Mouse (Mus musculus) embryonic facial prominence, embryonic 13.5 days (tissue): Measurements from ENCODE around the gene Snx9. TPM values are rescaled to one million over a fixed set of nuclear protein-coding genes. Genes with fewer than 3 reads are reported as not detected.

Experiments used
- ATAC-seq: fragments of 200-750 bp; cut with Nextera tagmentation; 2 replicates; pipeline ENCODE4 v1.8.0; 2017; ENCODE audit warnings: low read depth; ENCODE audit not compliant: insufficient number of reproducible peaks, insufficient read depth, low FRiP score, low TSS enrichment
- H3K27ac ChIP-seq: fragments of 300-500 bp; sonication (generic); 2 replicates; pipeline ENCODE4 v1.5.1; 2015; ENCODE audit warnings: moderate library complexity, mild to moderate bottlenecking, inconsistent platforms
- H3K27me3 ChIP-seq: fragments of 300-500 bp; sonication (generic); 2 replicates; pipeline ENCODE4 v1.6.1; 2015; ENCODE audit warnings: mild to moderate bottlenecking, inconsistent platforms
- H3K36me3 ChIP-seq: fragments of 300-500 bp; sonication (generic); 2 replicates; pipeline ENCODE4 v1.6.1; 2015; ENCODE audit warnings: mild to moderate bottlenecking, inconsistent platforms
- H3K4me1 ChIP-seq: fragments of 300-500 bp; sonication (generic); 2 replicates; pipeline ENCODE4 v1.6.1; 2015; ENCODE audit warnings: inconsistent platforms
- H3K4me2 ChIP-seq: fragments of 300-500 bp; sonication (generic); 2 replicates; pipeline ENCODE4 v1.6.1; 2015; ENCODE audit warnings: moderate library complexity, mild to moderate bottlenecking, inconsistent platforms
- H3K4me3 ChIP-seq: fragments of 300-500 bp; sonication (generic); 2 replicates; pipeline ENCODE4 v1.5.1; 2015; ENCODE audit warnings: mild to moderate bottlenecking, inconsistent platforms
- H3K9ac ChIP-seq: fragments of 300-500 bp; sonication (generic); 2 replicates; pipeline ENCODE4 v1.6.1; 2015; ENCODE audit warnings: mild to moderate bottlenecking, inconsistent platforms
- H3K9me3 ChIP-seq: fragments of 300-500 bp; sonication (generic); 2 replicates; pipeline ENCODE4 v1.6.1; 2016; ENCODE audit warnings: inconsistent platforms
- WGBS: fragments of 180-500 bp; shearing (Covaris S2); methylation state at CpG from one replicate; pipeline ENCODE4 v1.1.7; 2015; ENCODE audit warnings: mixed read lengths; 5-methylcytosine and 5-hydroxymethylcytosine counted together
- polyA plus RNA-seq: library from polyadenylated mRNA; unstranded; fragments of >200 nt; fragmentation: Nextera tagmentation; extraction: Ambion mirVana; gene quantifications from 2 replicates; pipeline ENCODE4 v1.2.1, GENCODE M21; 2015

Snx9 gene
- polyA plus RNA-seq, 1 experiment from 2014 or later, result 23.4 TPM

DNA sequence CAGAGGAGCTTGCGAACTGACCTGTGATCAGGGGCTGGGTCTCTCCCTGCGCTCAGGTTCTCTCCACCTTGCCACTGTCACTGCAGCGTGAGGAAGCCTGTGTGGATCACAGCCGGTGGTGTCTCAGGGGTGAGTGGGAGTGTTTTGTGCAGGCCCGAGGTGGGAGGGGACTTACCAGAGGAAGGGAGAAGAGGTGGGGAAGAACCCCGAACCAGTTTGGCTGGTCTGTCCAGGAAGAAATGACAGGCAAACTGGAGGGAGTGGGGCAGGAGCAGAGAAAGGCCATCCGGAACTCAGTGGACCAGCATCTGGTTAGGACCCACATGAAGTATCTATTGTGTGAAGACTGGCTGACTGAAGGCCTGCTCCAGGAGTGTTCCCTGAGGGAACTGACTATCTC lies 118.0 kb downstream of the Snx9 start:
- H3K9ac ChIP-seq, result no peak overlapping the region
- 59% methylated on average over 7 of the region's 7 CpGs for WGBS
- H3K4me2 ChIP-seq, result peak overlapping the region; percentile 2; the same call in 1 of the 2 replicates
- ATAC-seq, result 0 out of 2 replicates have a peak, but pooled peaks have one; percentile 37
- H3K36me3 ChIP-seq, result no peaks in the 10 kb centered on the region
- H3K4me3 ChIP-seq, result no peak overlapping the region
- H3K27ac ChIP-seq, result peak overlapping the region; percentile 33; the same call in 1 of the 2 replicates
- no peaks in the 10 kb centered on the region for H3K9me3 ChIP-seq
- H3K4me1 ChIP-seq, result peaks cover 12% of the 10 kb centered on the region
- H3K27me3 ChIP-seq, result no peaks in the 10 kb centered on the region

DNA sequence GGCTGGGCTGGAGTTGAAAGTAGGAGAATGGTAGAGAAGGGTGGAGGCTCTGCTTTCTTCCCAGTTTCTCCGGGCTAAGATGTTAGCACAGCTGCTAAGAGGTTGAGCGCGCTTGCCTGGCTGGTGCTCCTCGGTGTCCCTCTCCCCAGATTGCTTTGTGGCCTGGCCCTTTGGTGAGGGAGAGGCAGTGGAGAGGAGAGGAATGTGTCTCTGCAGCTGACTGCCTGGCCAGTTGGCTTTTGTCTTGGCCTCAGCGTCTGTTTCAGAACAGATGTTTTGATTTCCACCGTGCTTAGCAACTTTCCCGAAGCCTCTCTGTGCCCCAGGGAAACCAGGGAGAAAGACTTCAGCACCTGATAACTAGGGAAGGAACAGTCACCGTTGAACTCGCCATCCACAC lies 118.7 kb downstream of the Snx9 start:
- H3K9ac ChIP-seq, result no peak overlapping the region

DNA sequence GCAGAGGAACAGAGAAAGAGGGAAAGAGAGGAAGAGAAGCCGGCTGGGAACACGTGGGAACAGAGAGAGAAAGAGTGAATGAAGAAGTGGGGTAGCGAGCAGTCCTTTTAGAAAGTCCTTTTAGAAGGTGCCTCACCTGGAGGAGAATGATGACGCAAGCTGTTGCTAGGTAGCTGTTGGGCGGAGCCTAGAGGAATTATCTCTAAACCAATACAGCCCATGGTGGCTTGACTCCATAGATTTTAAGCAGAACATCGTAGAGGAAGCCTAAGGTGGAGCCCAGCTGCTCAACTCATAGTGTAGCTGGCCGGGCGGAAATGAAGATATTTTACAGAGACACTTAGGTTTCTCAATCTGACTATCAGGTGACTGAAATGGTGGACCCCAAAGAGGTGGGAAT lies 122.6 kb downstream of the Snx9 start:
- ATAC-seq, result no peak
- Histone ChIP-seq H3K4me3 (no peak overlapping the region), H3K27ac (no peak overlapping the region), H3K4me2 (no peak overlapping the region), H3K36me3 (no peaks in the 10 kb centered on the region), H3K9ac (no peak overlapping the region), H3K9me3 (no peaks in the 10 kb centered on the region), H3K27me3 (no peaks in the 10 kb centered on the region), H3K4me1 (peaks cover 12% of the 10 kb centered on the region)
- WGBS, result 86% methylated on average over 8 of the region's 8 CpGs

More for the DNA sequence above, 118.7 kb downstream of the Snx9 start:
- Histone ChIP-seq H3K36me3 (no peaks in the 10 kb centered on the region), H3K27ac (peak overlapping the region; percentile 29; the same call in 1 of the 2 replicates), H3K27me3 (no peaks in the 10 kb centered on the region), H3K4me3 (no peak overlapping the region), H3K4me1 (peaks cover 12% of the 10 kb centered on the region), H3K4me2 (no peak overlapping the region), H3K9me3 (no peaks in the 10 kb centered on the region)
- no peak for ATAC-seq
- 45% methylated on average over 9 of the region's 9 CpGs for WGBS

DNA sequence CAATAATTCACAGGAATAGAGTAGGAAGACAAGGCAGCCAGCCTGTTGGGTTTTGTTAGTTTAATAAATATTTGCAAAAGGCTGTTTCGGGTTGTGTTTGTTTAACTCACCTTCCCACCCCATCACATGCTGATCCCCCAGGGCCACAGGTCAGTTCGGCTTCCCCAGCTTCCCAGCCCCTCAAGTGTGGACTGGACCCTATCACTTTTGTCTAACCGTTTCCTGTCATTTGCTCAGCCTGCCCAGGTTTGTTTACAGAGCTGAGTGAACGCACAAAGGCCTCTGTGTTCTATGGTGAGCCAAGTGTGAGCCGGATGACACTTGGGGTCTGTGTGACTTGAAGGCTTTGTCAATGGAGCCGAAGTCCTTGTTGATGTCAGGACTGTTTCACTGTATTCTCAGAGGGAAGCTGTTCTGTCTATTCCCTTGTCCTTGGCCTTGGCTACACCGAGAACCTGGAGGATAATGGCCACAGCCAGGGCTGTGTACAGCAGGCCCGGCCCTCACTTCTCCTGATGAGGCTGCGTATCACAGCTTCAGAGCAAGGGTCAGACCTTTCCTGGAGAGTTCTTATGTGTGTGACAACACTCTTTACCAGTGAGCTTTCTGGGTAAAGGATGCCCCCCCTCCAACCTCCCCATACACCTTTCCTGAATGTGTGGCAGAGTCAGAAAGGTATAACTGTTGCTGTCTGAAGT lies 124.1 kb downstream of the Snx9 start:
- 36% methylated on average over 9 of the region's 9 CpGs for WGBS
- H3K9me3 ChIP-seq, result no peaks in the 10 kb centered on the region
- no peaks in the 10 kb centered on the region for H3K27me3 ChIP-seq
- H3K36me3 ChIP-seq, result no peaks in the 10 kb centered on the region
- no peak for ATAC-seq
- no peak overlapping the region for H3K27ac ChIP-seq
- no peak overlapping the region for H3K4me2 ChIP-seq
- H3K9ac ChIP-seq, result no peak overlapping the region
- peaks cover under 1% of the 10 kb centered on the region for H3K4me1 ChIP-seq
- H3K4me3 ChIP-seq, result no peak overlapping the region

DNA sequence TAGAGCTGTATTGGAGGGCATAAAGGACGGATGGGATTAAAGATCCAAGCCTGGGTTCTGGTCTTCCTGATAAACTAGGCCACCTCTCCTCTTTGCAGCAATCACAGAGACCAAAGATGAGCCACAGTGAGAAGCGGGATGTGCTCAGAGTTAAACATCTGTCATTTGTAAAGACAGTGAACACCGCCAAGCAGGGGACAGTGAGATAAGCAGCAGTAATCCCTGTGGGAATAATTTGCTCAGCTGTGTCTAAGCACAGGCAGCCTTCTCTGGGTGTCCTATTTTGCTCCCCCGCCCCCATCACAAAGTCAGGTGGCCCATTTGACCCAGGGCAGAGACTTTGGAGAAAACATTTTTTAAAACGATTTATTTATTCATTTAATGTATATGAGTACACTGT lies 125.6 kb downstream of the Snx9 start:
- no peak overlapping the region for H3K27ac ChIP-seq
- H3K9me3 ChIP-seq, result no peaks in the 10 kb centered on the region
- no peak for ATAC-seq
- no peak overlapping the region for H3K9ac ChIP-seq
- no peaks in the 10 kb centered on the region for H3K36me3 ChIP-seq
- WGBS, result 83% methylated on average over 5 of the region's 5 CpGs
- no peak overlapping the region for H3K4me3 ChIP-seq
- no peaks in the 10 kb centered on the region for H3K27me3 ChIP-seq
- H3K4me1 ChIP-seq, result no peaks in the 10 kb centered on the region
- H3K4me2 ChIP-seq, result no peak overlapping the region

DNA sequence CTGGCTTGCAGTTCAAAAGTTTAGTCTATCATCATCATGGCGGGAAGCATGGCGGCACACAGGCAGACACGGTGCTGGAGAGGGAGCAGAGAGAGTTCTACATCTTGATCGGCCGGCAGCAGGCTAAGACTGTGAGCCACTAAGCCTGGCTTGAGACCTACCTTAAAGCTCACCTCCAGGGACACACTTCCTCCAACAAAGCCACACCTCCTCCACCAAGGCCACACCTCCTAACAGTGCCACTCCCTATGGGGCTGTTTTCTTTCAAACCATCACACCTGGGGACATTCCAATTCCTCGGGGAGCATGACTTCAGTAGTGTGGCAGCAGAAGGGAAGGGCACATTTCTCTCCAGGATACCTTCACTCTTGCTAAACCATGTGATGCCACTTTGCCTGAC lies 127.4 kb downstream of the Snx9 start:
- 65% methylated on average over 6 of the region's 6 CpGs for WGBS
- no peak overlapping the region for H3K27ac ChIP-seq
- H3K4me2 ChIP-seq, result no peak overlapping the region
- no peak overlapping the region for H3K9ac ChIP-seq
- no peak overlapping the region for H3K4me3 ChIP-seq
- H3K4me1 ChIP-seq, result no peaks in the 10 kb centered on the region
- no peaks in the 10 kb centered on the region for H3K27me3 ChIP-seq
- H3K9me3 ChIP-seq, result no peaks in the 10 kb centered on the region
- no peaks in the 10 kb centered on the region for H3K36me3 ChIP-seq
- no peak for ATAC-seq

DNA sequence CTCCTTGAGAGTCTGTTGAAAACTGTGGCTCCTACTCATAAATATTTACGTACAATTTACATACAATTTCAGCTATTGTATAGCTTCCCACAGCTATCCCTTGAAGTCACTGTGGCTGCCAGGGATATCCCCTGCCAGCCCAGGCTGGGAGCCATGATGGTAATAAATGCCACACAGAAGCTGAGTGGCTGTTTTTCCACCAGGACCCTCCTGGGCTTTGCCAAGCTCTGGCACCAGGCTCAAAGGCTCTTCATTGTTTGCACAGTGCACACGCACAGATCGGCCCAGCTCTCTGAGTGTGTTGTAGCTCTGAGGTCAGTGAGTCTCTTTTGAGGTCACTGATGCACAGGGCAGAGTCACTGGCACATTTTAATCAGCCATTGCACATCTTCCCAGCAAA lies 128.1 kb downstream of the Snx9 start:
- no peak overlapping the region for H3K9ac ChIP-seq
- 86% methylated on average over 3 of the region's 3 CpGs for WGBS
- no peaks in the 10 kb centered on the region for H3K27me3 ChIP-seq
- H3K4me2 ChIP-seq, result no peak overlapping the region
- no peak for ATAC-seq
- no peaks in the 10 kb centered on the region for H3K36me3 ChIP-seq
- no peak overlapping the region for H3K27ac ChIP-seq
- H3K4me3 ChIP-seq, result no peak overlapping the region
- H3K9me3 ChIP-seq, result no peaks in the 10 kb centered on the region
- no peaks in the 10 kb centered on the region for H3K4me1 ChIP-seq

DNA sequence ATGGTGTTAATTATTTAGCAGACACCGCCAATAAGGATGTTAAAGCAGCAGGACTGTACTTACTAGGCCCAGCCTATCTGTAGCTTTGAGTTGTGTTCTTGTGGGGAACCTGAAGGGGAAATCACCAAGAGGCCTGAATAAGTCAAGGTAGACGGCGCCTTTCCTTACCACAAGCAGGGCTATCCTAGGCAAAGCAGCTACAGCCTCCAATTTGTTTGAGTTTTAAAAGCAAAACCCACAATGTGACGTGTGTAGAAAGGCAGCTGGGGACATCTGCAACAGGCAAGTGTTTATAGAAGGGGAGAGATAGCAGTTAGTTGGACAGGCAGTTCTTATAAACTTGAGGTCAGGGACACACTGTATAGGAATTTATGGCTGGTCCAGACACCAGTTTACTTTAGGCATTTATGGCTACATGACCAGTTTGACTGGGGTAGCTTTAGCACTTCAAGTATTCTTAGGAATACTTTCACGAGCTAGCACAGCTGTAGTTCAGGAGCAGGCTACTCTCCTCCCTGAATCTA lies 129.2 kb downstream of the Snx9 start:
- H3K9ac ChIP-seq, result no peak overlapping the region
- no peak overlapping the region for H3K4me3 ChIP-seq
- H3K36me3 ChIP-seq, result no peaks in the 10 kb centered on the region
- no peaks in the 10 kb centered on the region for H3K27me3 ChIP-seq
- no peak for ATAC-seq
- 81% methylated on average over 5 of the region's 5 CpGs for WGBS
- H3K4me1 ChIP-seq, result peaks cover 4% of the 10 kb centered on the region
- no peak overlapping the region for H3K27ac ChIP-seq
- H3K9me3 ChIP-seq, result no peaks in the 10 kb centered on the region
- H3K4me2 ChIP-seq, result no peak overlapping the region

DNA sequence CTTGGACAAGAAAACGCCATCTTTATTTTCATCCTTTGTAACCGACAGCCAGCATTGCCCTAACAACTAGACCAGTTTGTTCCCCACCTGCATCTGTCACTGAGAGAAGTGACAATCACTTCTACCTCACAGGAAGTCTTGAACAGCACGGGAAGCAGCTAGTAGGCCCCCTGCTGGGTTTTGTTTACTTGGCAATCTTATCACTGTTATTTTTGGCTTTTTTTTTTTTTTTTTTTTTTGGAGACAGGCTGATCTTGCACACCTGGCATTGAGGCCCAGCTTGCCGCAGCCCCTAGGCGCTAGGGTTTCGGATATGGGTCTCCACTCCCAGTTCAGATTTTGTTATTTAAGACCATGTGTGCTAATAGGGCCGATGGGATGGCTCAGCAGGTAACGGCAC lies 132.4 kb downstream of the Snx9 start:
- Histone ChIP-seq H3K9me3 (no peaks in the 10 kb centered on the region), H3K4me2 (no peak overlapping the region), H3K27me3 (no peaks in the 10 kb centered on the region), H3K4me3 (no peak overlapping the region), H3K4me1 (peaks cover 34% of the 10 kb centered on the region), H3K27ac (no peak overlapping the region), H3K9ac (no peak overlapping the region), H3K36me3 (no peaks in the 10 kb centered on the region)
- 70% methylated on average over 8 of the region's 8 CpGs for WGBS
- ATAC-seq, result no peak

DNA sequence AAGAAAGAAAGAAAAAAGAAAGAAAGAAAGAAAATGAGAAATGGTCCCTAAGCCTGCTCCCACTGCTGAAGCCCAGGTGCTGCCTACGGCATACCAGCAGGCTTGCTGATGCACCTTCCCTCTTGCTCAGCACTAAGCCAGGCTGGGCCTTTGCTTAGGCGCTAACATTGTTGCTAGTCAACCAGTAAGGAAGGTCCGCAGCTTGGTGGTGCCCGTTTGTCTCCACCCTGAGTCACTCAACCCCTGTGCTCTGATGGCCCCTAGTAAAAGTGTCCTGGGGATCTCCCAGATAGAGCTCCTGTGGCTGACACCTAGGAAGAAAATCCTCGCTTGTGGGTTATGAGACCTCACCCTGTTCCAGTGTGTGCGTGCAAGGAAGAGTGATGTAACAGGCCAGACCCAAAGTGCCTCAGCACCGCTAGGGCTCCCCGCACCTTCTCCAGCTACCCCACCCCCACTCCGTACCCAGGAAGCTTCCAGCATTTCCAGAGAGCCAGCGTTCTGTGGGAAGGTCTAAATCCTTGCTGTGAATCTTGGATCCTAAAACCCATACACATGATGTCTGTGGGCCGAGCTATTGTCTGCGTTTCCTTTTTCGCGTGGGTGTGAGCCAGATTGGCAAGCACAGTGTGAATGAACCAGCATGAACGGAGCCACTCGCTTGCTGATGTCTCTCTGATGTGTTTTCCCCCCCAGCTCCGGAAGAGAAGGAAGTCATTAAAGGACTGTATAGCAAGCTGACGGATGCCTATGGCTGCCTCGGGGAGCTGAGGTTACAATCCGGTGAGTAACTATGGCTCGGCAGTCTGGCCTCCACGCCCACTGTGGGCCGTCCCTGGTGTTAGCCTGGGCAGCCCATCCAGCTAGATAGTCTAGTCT lies 134.2 kb downstream of the Snx9 start:
- Histone ChIP-seq H3K9ac (peak overlapping the region; percentile 4; the same call in 1 of the 2 replicates), H3K27me3 (no peaks in the 10 kb centered on the region), H3K27ac (no peak overlapping the region), H3K4me2 (peak overlapping the region; percentile 42), H3K9me3 (no peaks in the 10 kb centered on the region), H3K4me1 (peaks cover 35% of the 10 kb centered on the region), H3K4me3 (peak overlapping the region; percentile 4; the same call in 1 of the 2 replicates), H3K36me3 (no peaks in the 10 kb centered on the region)
- no peak for ATAC-seq
- 36% methylated on average over 23 of the region's 23 CpGs for WGBS

DNA sequence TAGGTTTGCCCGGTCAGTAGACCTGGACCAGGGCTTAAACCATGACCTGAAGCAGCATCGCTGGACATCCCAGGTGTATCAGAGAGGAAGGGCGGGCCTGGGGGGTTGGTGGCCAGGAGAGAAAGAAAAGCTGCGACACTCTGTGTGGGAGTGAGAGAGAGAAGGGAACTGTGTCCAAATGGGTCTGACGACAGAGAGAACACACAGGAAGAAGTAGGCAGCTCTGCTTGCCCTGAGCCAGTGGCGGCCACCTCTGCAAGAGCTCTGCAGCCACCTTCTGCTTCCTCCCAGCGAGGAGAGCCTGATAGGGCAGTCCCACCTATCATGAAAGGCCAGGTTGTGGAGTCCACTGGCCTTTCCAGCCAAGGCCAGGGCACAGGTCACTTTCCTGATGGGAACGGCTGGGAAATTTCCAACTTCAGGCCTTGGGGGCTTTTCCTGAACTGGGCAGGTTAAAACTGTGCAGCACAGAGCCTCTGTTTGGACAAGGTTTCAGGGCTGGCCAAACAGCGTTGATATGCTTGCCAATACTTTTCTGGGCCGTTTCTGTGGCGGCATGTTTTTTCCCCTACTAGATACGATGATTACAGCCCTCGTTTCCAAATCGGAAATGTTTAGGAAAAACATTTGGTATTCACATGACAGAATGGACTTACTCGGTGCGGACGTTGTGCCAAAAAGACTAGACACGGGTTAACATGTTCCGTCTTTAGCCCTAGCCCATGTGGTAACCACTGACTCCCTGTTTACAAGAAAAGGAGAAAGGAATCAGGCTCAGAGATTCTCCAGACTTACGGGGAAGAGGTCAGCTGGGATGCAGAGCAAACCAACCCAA lies 135.3 kb downstream of the Snx9 start:
- H3K27me3 ChIP-seq, result no peaks in the 10 kb centered on the region
- no peak for ATAC-seq
- H3K9me3 ChIP-seq, result no peaks in the 10 kb centered on the region
- H3K4me3 ChIP-seq, result no peak overlapping the region
- H3K9ac ChIP-seq, result no peak overlapping the region
- peaks cover 35% of the 10 kb centered on the region for H3K4me1 ChIP-seq
- H3K4me2 ChIP-seq, result peak overlapping the region; percentile 42
- H3K27ac ChIP-seq, result peak overlapping the region; percentile 75
- H3K36me3 ChIP-seq, result no peaks in the 10 kb centered on the region
- 56% methylated on average over 20 of the region's 20 CpGs for WGBS
